Mouse (Mus musculus) cortical plate, adult 2 months (tissue): ENCODE measurements around the gene Thtpa. TPM values are rescaled to one million over a fixed set of nuclear protein-coding genes. Genes with fewer than 3 reads are reported as not detected.

Experiments
- H3K27ac ChIP-seq: fragments of 200-500 bp; 2 replicates; pipeline ENCODE4 v1.5.1; 2012; ENCODE audit warnings: low read length, control low read depth, inconsistent platforms; ENCODE audit not compliant: insufficient read depth
- H3K4me1 ChIP-seq: fragments of 200-500 bp; 2 replicates; pipeline ENCODE4 v1.6.1; 2011; ENCODE audit warnings: low read length; ENCODE audit not compliant: control insufficient read depth, insufficient read depth
- H3K4me3 ChIP-seq: fragments of 200-500 bp; 2 replicates; pipeline ENCODE4 v1.5.1; 2011; ENCODE audit warnings: mild to moderate bottlenecking, low read length, control low read depth; ENCODE audit not compliant: insufficient read depth
- CTCF ChIP-seq: fragments of 200-500 bp; IDR thresholded peaks from 2 replicates; pipeline ENCODE4 v1.5.1; 2011; ENCODE audit warnings: mild to moderate bottlenecking, control low read depth, low read length; ENCODE audit not compliant: insufficient read depth; ENCODE audit errors: extremely low read depth
- POLR2A ChIP-seq: fragments of 200-500 bp; IDR thresholded peaks from 2 replicates; pipeline ENCODE4 v1.6.1; 2011; ENCODE audit warnings: mild to moderate bottlenecking, low read length, control low read depth; ENCODE audit not compliant: insufficient read depth; ENCODE audit errors: extremely low read depth
- polyA plus RNA-seq: library from polyadenylated mRNA; depleted of rRNA; stranded (reverse); fragments of >200 nt; gene quantifications from 2 replicates; pipeline ENCODE4 v1.2.3, GENCODE M21; 2012; rRNA removed

Thtpa gene
- 13.8 and 14.5 TPM in 2 replicates for polyA plus RNA-seq

DNA sequence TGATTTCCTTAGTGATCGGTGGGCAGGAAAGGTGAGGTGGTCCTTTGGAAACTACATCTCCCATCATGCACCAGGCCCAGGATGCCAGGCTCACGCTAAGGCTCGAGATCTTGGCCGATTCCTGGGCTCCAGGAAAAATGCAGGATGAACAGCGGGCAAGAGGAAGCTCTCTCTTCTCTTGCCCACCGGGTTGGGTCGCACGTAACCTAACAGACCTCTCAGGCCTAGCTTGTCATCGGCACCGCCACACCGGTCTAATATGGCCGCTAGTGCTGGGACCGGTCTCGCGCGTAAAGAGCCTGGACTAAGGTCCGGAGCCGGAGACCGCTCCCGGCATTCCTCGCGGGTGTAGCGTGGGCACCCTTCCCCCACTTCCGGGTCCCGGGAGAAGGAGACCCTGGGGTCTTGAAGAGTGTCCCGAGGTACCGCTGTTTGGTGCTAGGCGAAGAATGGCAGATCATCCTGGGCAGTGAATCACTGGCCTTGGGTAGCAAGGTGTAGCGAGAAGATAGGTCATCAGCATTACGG, at the start of gene Thtpa:
Gene Thtpa, plus strand, starts transcription at position 81 of the 528 bp plus-strand sequence.
- peak within 1 kb of the TSS; percentile 82 for H3K4me3 ChIP-seq
- H3K4me1 ChIP-seq = peaks cover 6% of the 10 kb centered on the region
- TF ChIP-seq POLR2A (peak; percentile 65; the same call in 1 of the 2 replicates), CTCF (no peak)
- H3K27ac ChIP-seq = peak within 1 kb of the TSS; percentile 85

DNA sequence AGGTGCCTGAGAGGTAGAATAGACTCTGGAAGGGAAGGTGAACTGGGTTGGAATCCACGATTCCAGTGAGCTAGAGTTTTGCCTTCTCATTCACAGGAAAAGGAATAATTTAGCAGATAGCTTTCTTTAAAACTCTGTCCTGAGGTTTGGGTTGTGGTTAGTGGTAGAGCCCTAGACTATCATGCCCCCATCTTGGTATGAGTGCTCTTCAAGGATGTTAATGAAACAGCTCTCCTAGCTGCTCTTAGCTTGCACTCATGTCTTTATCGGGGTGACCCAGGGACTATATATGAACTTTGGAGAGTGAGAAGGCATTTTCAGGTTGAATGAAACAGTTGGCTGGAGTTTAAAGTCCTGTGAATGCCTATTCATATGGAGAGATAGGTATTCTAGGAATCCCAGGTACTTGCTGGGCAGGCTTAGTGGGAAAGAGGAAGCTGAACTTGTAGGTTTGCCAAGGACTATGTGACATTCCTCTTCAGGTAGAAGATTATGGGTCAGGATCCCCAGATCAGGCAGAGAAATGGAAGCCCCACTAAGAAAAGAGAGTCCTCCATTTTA, 46.5 kb upstream of the Thtpa start:
- Histone ChIP-seq H3K27ac (no peak overlapping the region), H3K4me1 (peaks cover 2% of the 10 kb centered on the region), H3K4me3 (no peak overlapping the region)
- TF ChIP-seq CTCF = no peak
- no peak for TF ChIP-seq POLR2A

DNA sequence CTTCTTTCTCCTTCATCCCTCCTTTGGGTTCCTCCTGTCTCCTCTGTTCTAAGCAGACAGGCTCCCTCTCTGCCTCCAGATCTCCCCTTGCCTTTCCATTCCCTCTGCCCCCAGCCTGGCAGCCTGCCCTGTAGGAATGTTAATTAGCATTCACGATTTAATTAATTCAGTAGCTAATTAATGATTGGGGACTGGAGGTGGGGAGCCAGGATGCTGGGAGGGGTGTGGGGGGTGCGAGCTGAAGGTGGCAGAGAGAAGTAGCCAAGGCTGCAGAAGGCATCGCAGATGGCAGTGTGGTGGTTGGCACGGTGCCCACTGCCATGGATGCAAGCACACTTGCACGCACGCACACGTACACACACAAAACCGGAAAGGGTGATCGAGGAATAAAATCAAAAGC, 42.1 kb upstream of the Thtpa start:
- no peak overlapping the region for H3K4me3 ChIP-seq
- H3K27ac ChIP-seq = 0 out of 2 replicates have a peak overlapping the region, but pooled peaks have one; percentile 5
- H3K4me1 ChIP-seq = peaks cover 7% of the 10 kb centered on the region
- TF ChIP-seq CTCF (no peak), POLR2A (no peak)

- Histone ChIP-seq H3K4me1 (peaks cover 7% of the 10 kb centered on the region), H3K4me3 (peak overlapping the region; percentile 43; the same call in 1 of the 2 replicates), H3K27ac (no peak overlapping the region)
- TF ChIP-seq POLR2A = no peak
- no peak for TF ChIP-seq CTCF
These were observed 41.5 kb upstream of the Thtpa start for GRCm38 (mm10) chr14:55053050-55053449.

DNA sequence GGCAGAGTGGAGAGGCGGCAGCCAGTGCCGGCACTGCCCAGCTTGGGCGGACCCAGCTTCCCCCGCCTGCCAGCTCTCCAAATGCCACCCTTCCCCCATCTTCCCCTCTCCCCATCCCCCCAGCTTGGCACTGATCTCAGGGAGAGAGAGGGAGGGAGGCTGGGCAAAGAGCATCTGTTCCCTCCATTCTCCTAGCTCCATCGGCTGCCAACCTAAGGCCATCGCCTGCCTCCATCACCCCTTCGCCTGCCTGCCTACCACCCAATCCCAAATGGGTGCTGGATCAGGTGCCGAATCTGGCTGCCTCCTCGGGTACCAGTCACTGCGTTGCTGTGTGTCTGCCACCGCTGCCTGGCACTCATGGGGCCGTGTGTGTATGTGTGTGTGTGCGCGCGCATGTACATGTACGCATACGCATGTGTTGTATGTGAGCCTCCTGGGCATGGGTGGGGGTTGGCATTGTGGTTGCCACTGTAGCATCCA, 40.8 kb upstream of the Thtpa start:
- peaks cover 7% of the 10 kb centered on the region for H3K4me1 ChIP-seq
- H3K27ac ChIP-seq = peak overlapping the region; percentile 95
- TF ChIP-seq CTCF (no peak), POLR2A (0 out of 2 replicates have a peak, but pooled peaks have one; percentile 31)
- peak overlapping the region; percentile 43 for H3K4me3 ChIP-seq

- Histone ChIP-seq H3K27ac (peak overlapping the region; percentile 95), H3K4me1 (peaks cover 7% of the 10 kb centered on the region), H3K4me3 (peak overlapping the region; percentile 43)
- TF ChIP-seq POLR2A (0 out of 2 replicates have a peak, but pooled peaks have one; percentile 26), CTCF (no peak)
These were observed 40.3 kb upstream of the Thtpa start for GRCm38 (mm10) chr14:55054191-55054749.

DNA sequence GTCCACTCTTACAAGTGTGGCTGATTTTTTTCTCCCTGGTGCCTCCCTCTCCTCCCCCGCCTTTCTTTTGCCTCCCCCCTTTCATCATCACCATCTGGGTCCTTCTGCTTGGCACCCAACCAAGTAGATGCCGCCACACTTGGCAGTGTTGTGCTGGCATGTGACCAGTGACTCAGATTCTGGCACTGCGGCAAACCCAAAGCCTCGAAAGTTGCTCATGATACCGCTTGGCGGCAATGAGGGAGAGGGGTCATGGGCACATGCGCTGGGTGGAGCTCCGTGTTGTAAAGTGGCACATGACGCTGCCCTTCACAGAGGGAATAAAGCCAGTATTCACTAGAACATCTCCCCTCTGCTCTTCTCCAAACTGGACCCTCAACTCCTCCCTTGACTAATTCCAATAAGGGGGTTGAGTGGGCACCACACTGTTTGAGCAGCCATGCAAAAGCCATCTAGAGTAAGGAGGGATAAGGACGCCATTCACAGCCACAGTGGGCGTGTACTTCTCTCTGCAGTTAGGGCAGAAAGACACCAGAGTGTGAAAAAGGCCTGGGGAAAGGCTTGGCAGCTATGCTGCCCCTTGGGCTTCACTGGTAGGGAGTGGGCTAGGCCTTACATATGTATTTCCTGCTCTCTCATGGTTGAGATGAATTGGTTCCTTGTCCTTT, 39.3 kb upstream of the Thtpa start:
- peak overlapping the region; percentile 43; the same call in 1 of the 2 replicates for H3K4me3 ChIP-seq
- H3K4me1 ChIP-seq = peaks cover 9% of the 10 kb centered on the region
- peak overlapping the region; percentile 95 for H3K27ac ChIP-seq
- TF ChIP-seq POLR2A (no peak), CTCF (0 out of 2 replicates have a peak, but pooled peaks have one; percentile 16)

GRCm38 (mm10) chr14:55059009-55059408, 35.6 kb upstream of the Thtpa start:
- H3K4me3 ChIP-seq = no peak overlapping the region
- no peak overlapping the region for H3K27ac ChIP-seq
- TF ChIP-seq CTCF (no peak), POLR2A (no peak)
- peaks cover 6% of the 10 kb centered on the region; the same call in 1 of the 2 replicates for H3K4me1 ChIP-seq

DNA sequence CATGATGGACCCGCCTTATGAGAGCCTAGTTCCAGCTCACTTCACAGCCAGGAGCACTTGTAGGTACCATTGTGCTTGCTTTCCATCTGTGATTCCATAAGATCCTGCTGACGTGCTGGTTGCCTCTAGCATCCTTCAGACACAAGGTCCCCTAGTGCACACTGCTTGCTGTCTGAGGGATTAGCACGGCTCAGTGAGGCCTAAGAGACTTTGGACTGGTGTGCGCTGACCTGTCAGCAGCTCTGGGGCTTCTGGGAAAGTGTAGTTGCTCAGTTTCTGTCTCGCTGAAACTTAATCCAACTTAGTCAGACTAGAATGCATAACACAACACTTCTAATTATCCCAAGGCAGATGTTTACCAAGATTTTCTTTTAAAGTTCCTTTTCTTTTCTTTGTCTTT, 34.7 kb upstream of the Thtpa start:
- Histone ChIP-seq H3K4me1 (peaks cover 3% of the 10 kb centered on the region; the same call in 1 of the 2 replicates), H3K4me3 (no peak overlapping the region), H3K27ac (no peak overlapping the region)
- TF ChIP-seq CTCF = no peak
- TF ChIP-seq POLR2A = no peak
